Mouse (Mus musculus) fat pad, adult 2 months (tissue): ENCODE data around the gene Pkp4.

Experiments used
- DNase-seq: peaks from one replicate; pipeline ENCODE4 v3.0.0-alpha.2; 2011; ENCODE audit warnings: low read depth, low spot score; ENCODE audit errors: extremely low read depth

Gene Pkp4

DNA sequence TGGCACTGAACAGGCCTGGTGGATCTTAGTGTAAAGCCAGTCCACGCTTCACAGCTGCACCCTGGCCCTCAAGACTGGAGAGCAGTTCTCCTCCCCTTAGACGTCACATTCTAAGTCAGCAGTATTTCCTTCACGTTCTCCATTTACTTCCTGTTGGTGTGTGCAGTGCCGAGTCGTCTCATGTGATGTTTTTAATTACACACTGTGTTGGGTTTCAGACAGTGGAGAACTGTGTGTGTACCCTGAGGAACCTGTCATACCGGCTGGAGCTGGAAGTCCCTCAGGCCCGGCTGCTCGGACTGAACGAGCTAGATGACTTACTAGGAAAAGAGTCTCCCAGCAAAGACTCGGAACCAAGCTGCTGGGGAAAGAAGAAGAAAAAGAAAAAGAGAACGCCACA, 177.9 kb downstream of the Pkp4 start:
- no peak for DNase-seq

DNA sequence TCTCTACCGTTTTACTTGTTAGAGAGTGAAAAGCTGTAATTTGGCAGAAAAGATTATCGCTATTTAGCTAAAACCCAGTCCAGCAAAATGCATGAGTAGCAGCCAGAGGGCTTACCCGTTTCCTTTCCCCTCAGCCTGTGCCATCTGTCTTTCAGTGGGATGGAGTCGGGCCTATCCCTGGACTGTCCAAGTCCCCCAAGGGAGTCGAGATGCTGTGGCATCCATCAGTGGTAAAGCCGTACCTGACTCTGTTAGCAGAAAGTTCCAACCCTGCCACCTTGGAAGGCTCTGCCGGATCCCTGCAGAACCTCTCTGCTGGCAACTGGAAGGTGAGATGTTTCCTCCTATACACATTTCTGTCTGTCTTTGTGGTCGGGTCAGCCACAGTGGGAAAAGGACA, 178.3 kb downstream of the Pkp4 start:
- no peak for DNase-seq

- no peak for DNase-seq
Observed at GRCm38 (mm10) chr2:59339776-59340539, 179.3 kb downstream of the Pkp4 start.

- no peak for DNase-seq
Observed at GRCm38 (mm10) chr2:59340878-59341277, 180.2 kb downstream of the Pkp4 start.

DNA sequence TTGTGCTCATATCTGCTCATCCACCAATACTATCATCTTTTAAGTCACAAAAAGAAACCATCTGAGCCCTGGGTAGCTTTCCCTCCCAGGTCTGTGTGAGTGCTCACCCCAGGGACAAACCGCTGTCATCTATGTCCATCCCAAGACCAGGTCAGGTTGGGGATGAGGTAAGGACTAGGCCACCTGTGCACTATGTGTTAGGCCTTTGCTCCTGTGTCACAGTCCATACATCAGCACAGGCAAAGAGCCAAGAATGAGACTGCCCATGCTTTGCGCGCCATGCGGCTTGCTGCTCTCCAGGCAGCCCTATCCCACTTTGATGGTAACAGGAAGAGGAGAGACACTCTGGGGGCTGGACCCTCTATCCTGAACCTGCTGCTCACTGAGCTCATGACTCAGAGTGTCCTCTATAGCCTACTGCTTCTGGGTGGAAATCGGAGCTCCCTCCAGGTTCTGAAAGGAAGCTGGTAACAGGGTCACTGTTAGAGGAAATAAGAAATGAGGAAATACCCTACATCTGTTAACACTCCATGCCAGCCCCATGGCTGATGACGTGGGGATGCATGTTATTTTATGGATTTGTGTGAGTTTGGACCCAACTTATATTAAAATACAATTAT, 182.1 kb downstream of the Pkp4 start:
- no peak for DNase-seq

GRCm38 (mm10) chr2:59343834-59344233, 183.2 kb downstream of the Pkp4 start:
- no peak for DNase-seq

- no peak for DNase-seq
Observed at GRCm38 (mm10) chr2:59344699-59345098, 184.0 kb downstream of the Pkp4 start.

DNA sequence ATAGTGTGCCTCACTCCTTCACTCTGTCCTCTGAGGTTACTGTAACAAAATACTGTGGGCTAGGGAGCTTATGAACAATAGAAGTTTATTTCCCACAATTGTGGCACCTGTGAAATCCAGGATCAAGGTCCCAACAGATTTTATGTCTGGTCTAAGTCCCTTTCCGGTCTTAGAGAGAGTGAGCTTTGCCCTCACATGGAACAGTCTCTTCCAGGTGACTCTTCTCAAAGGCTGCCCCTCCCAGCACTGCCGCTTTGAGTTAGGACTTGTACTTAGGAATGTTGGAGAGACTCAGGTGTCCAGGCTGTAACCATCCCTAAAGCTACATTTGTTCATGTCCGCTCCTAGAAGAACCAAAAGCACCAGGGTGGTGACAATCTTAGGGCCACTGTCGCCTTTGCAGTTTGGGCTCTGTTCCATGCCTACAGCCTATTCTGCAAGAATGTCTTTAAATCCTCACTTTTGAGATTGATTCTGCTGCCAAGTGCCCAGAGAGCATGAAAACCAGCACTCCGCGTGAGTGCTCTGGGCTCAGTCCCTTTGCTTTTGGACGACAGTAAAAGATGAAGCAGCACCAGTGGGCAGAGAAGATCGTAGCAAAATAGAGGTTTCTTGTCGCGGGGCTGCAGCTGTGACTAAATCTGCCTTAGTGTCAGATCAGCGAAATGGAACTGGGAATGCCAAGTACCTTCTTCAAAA, 184.6 kb downstream of the Pkp4 start:
- no peak for DNase-seq

DNA sequence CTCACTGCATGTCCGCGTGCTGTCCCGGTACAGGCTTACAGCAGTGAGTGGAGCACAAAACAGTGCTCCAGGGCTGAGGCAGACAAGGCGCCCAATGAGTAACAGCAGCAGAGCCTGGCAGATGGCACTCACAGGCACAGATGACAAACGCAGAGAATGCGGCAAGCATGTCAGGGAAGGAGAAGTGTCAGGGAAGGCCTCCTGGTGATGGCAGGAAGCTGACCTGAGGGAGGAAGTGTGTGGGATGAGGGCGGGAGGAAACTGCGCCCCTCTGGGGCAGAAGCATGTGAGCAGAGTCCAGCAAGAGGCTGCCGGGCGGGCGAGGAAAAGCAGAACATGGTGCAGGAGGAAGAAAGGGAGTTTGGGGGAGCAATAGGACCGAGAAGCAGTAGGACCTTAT, 185.8 kb downstream of the Pkp4 start:
- no peak for DNase-seq

- no peak for DNase-seq
Observed at GRCm38 (mm10) chr2:59348585-59348984, 187.9 kb downstream of the Pkp4 start.

DNA sequence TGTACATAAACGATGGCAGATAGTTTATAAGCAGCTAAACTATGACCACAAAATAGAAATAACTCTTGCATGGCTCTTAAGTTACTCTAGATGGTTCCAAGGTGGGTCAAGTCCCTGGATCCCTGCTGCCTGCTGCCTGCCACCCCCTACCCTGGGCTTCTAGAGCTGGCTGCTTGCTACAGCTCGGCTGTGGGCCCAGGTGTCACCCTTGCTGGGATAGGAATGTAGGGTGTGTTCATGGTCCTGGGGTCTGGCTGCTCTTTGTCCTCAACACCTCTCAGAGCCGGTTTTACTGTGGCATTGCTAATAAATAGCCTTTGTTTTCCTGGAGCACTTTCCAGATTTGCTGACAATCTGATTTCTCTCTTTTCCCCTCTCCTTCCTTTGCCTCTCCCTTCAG, 189.4 kb downstream of the Pkp4 start:
- DNase-seq: no peak

- DNase-seq: no peak
Observed at GRCm38 (mm10) chr2:59351303-59352099, 190.9 kb downstream of the Pkp4 start.

DNA sequence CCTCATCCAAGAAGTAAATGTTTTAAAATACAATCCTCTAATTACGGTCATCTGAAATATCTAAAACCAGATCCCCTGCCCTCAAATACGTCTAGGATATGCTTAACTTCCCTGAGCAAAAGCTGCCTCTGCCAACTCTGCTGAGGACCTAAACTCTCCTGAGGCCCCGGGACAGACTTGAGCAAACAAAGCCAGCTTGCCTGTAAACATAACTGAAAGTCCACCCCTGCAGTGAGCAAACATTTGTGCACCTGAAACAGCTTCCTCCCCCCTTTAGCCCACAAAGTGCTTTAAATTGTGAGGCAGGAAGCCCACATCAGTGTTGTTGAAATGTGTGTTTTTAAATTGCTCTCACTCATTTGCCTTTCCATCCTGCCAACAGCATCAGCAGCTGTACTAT, 193.2 kb downstream of the Pkp4 start:
- DNase-seq: no peak

DNA sequence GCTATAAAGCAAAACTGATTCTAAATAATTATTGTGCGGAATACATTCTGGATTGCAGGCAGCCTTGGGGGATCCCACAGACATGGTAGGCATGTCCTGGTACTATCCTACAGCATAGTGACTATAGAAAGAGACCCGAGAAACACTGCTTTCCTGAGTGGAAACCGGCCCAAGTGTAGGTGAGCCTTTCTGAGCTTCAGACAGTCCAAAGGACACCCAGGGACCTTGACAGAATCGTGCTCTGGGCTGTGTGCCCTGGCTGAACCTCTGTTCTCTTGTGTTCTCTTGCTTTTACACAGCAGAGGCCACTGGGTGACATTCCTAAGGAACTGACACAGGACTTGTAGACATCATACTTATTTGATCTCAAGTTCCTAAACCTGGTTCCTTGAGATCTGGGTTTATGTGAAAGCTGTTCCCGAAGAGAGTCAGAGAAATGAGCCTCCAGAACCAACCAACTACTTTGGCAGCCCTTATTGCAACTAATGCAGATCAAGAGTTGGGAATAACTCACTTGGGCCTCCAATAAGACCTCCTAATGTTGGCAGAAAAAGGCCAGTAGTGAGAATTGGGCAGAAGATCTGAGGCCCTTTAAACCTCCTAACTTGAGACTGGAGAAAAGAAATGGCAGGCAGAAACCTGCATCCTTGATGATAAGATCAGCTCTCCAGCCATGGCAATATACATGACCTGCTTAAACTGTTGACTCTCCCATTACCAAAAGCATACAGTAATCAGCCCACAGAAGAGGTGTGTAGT, 195.1 kb downstream of the Pkp4 start:
- no peak for DNase-seq

- no peak for DNase-seq
Observed at GRCm38 (mm10) chr2:59359760-59360342, 199.2 kb downstream of the Pkp4 start.

DNA sequence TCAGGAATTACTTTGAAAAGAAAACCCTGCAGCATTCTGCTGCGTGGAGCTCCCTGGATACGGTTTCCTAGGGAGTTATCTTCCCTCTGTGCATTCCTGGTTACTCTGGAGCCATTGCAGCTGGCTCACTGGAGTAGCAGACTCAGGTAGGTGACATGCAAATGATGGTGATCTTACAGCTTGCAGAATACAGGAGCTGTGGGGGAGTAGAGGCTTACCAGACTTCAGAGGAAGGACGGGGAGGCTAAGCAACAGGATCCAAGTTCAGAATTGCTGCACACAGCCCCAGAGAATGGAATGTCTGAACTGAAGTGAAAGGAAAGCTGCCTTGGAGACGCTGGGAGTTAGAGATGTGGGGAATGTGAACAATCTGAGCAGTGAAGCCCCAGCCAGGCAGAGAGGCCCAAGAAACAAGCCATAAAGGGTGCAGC, 200.7 kb downstream of the Pkp4 start:
- DNase-seq: no peak

DNA sequence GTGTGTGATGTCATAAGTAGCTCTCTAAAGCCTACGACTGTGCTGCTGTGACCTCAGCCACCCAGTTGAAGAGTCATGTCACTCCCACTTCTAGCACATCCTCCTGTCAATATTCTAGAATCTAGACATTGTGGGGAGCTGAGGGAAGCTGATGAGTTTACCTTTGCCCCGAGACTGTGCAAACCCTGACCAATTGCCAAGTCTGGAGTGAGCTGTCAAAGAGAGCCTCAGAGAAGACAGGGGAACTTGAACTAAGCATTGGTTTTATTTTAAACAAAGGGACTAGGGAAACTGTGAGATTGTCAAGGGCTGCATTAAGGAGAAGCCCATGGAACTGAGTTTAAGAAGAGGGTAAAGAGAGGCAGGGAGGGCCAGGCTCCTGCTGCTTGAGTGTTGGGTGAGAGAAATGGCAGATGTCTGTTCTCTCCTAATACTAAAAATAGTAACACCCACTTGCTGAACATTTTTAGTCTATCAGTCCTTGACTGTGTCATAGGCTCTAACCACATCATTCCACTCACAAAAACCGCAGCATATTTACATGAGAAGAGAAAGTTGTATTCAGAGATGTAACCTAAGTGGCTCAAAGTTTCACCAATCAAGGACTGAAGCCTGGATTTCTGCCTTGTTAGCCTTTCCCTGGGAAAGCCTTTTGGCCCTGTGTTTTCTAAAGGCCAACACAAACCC, 203.6 kb downstream of the Pkp4 start:
- no peak for DNase-seq

GRCm38 (mm10) chr2:59367191-59367590, 206.5 kb downstream of the Pkp4 start:
- DNase-seq: no peak

DNA sequence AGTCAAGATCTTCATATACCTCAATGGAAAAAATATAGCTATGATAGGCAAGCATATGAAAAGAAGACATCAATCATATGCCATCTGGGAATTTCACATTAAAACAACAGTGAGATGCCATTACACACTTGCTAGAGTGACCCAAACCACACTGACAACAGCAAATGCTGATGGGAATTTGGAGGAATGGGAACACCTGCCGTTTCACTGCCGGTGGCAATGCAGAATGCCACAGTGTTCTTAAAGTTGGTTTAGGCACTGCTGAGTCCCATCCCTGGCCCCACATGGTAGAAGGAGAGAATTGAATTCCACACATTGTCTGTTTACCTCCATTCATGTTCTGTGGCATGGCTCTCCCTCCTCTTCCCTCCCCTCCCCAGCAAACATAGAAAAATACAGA, 212.5 kb downstream of the Pkp4 start:
- no peak for DNase-seq

DNA sequence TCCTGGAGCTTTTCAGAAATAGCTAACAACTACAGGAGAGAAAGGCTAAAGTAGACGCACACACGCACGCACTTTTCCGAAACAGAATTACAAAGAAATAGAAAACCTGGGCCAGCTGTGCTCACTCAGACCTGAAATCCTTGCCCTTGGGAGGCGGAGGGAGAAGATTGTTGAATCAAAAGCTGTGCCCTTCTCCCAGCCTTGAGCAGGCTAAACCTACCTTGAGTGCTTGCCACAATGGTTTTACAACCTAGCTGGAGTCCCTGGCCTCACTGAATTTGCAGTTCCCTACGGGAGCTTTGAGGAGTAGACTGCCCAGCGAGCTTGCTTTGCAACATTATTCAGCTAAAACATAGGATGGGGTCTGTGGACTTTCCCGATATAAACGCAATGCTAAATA, 217.4 kb downstream of the Pkp4 start:
- no peak for DNase-seq
